Mouse (Mus musculus): ENCODE data around the gene Scarb1. TPM values are rescaled to one million over a fixed set of nuclear protein-coding genes. Genes with fewer than 3 reads are reported as not detected.

Scarb1 gene
- total and polyA plus RNA-seq, 2 experiments from 2014 or later, result 58.2 to 79.8 TPM

GRCm38 (mm10) chr5:125317296-125317695, 23.6 kb downstream of the Scarb1 start:
- Histone ChIP-seq H3K36me3 (replicated peaks; ENCODE audit: control insufficient read depth, insufficient read depth, low read length) (no peaks in the 10 kb centered on the region), H3K9ac (replicated peaks; ENCODE audit: low read depth, low read length) (no peak overlapping the region), H3K27ac (ENCODE audit: low read depth) (no peak overlapping the region), H3K9me3 (replicated peaks; ENCODE audit: control insufficient read depth, low read length) (no peaks in the 10 kb centered on the region), H3K4me3 (ENCODE audit: low read depth, low read length) (no peak overlapping the region), H3K4me1 (ENCODE audit: control insufficient read depth, insufficient read depth) (peaks cover 12% of the 10 kb centered on the region; the same call in 1 of the 2 replicates), H3K4me2 (ENCODE audit: low read depth, low read length) (no peak overlapping the region), H3K27me3 (ENCODE audit: control insufficient read depth, insufficient read depth, low read length) (no peaks in the 10 kb centered on the region)
- ATAC-seq (ENCODE audit: insufficient read depth, low read depth) (no peak), DNase-seq (ENCODE audit: low spot score) (no peak)
- 41% methylated on average over 7 of the region's 7 CpGs for WGBS
- no peak for TF ChIP-seq EP300 (IDR thresholded peaks at IDR 0.05; ENCODE audit: low read depth)
- TF ChIP-seq CTCF (IDR thresholded peaks at IDR 0.05; ENCODE audit: low read depth), result no peak

- Histone ChIP-seq H3K36me3 (replicated peaks; ENCODE audit: control insufficient read depth, insufficient read depth, low read length) (no peaks in the 10 kb centered on the region), H3K4me1 (ENCODE audit: control insufficient read depth, insufficient read depth) (peaks cover 12% of the 10 kb centered on the region; the same call in 1 of the 2 replicates), H3K4me3 (ENCODE audit: low read depth, low read length) (no peak overlapping the region), H3K9me3 (replicated peaks; ENCODE audit: control insufficient read depth, low read length) (no peaks in the 10 kb centered on the region), H3K4me2 (ENCODE audit: low read depth, low read length) (no peak overlapping the region), H3K9ac (replicated peaks; ENCODE audit: low read depth, low read length) (no peak overlapping the region), H3K27me3 (ENCODE audit: control insufficient read depth, insufficient read depth, low read length) (no peaks in the 10 kb centered on the region), H3K27ac (ENCODE audit: low read depth) (no peak overlapping the region)
- TF ChIP-seq CTCF (IDR thresholded peaks at IDR 0.05; ENCODE audit: low read depth), result no peak
- no peak for TF ChIP-seq EP300 (IDR thresholded peaks at IDR 0.05; ENCODE audit: low read depth)
- DNase-seq (ENCODE audit: low spot score), result no peak
- ATAC-seq (ENCODE audit: insufficient read depth, low read depth), result no peak
- 60% methylated on average over 2 of the region's 2 CpGs for WGBS
These were observed 24.1 kb downstream of the Scarb1 start for GRCm38 (mm10) chr5:125316771-125317170.

- WGBS, result 48% methylated on average over 1 of the region's 1 CpGs
- H3K9me3 ChIP-seq (replicated peaks; ENCODE audit: control insufficient read depth, low read length), result no peaks in the 10 kb centered on the region
- no peaks in the 10 kb centered on the region for H3K36me3 ChIP-seq (replicated peaks; ENCODE audit: control insufficient read depth, insufficient read depth, low read length)
- no peak overlapping the region for H3K4me2 ChIP-seq (ENCODE audit: low read depth, low read length)
- no peaks in the 10 kb centered on the region for H3K27me3 ChIP-seq (ENCODE audit: control insufficient read depth, insufficient read depth, low read length)
- ATAC-seq (ENCODE audit: insufficient read depth, low read depth) (no peak), DNase-seq (ENCODE audit: low spot score) (no peak)
- TF ChIP-seq CTCF (IDR thresholded peaks at IDR 0.05; ENCODE audit: low read depth) (no peak), EP300 (IDR thresholded peaks at IDR 0.05; ENCODE audit: low read depth) (no peak)
- H3K27ac ChIP-seq (ENCODE audit: low read depth), result no peak overlapping the region
- no peak overlapping the region for H3K9ac ChIP-seq (replicated peaks; ENCODE audit: low read depth, low read length)
- H3K4me1 ChIP-seq (ENCODE audit: control insufficient read depth, insufficient read depth), result peaks cover 12% of the 10 kb centered on the region; the same call in 1 of the 2 replicates
- no peak overlapping the region for H3K4me3 ChIP-seq (ENCODE audit: low read depth, low read length)
These were observed 25.8 kb downstream of the Scarb1 start for GRCm38 (mm10) chr5:125315110-125315509.

- H3K4me1 ChIP-seq (ENCODE audit: control insufficient read depth, insufficient read depth), result peaks cover 7% of the 10 kb centered on the region; the same call in 1 of the 2 replicates
These were observed 26.9 kb downstream of the Scarb1 start for GRCm38 (mm10) chr5:125313991-125314390.

GRCm38 (mm10) chr5:125312970-125313597, 27.8 kb downstream of the Scarb1 start:
- DNase-seq (ENCODE audit: low spot score) (no peak), ATAC-seq (ENCODE audit: insufficient read depth, low read depth) (no peak)
- Histone ChIP-seq H3K27me3 (ENCODE audit: control insufficient read depth, insufficient read depth, low read length) (no peaks in the 10 kb centered on the region), H3K4me2 (ENCODE audit: low read depth, low read length) (no peak overlapping the region), H3K27ac (ENCODE audit: low read depth) (no peak overlapping the region), H3K36me3 (replicated peaks; ENCODE audit: control insufficient read depth, insufficient read depth, low read length) (no peaks in the 10 kb centered on the region), H3K9ac (replicated peaks; ENCODE audit: low read depth, low read length) (no peak overlapping the region), H3K4me1 (ENCODE audit: control insufficient read depth, insufficient read depth) (peaks cover 7% of the 10 kb centered on the region; the same call in 1 of the 2 replicates), H3K4me3 (ENCODE audit: low read depth, low read length) (no peak overlapping the region), H3K9me3 (replicated peaks; ENCODE audit: control insufficient read depth, low read length) (no peaks in the 10 kb centered on the region)
- WGBS, result 84% methylated on average over 13 of the region's 13 CpGs
- TF ChIP-seq EP300 (IDR thresholded peaks at IDR 0.05; ENCODE audit: low read depth) (no peak), CTCF (IDR thresholded peaks at IDR 0.05; ENCODE audit: low read depth) (no peak)

More at GRCm38 (mm10) chr5:125313991-125314390, 26.9 kb downstream of the Scarb1 start:
- H3K27me3 ChIP-seq (ENCODE audit: control insufficient read depth, insufficient read depth, low read length), result no peaks in the 10 kb centered on the region
- H3K36me3 ChIP-seq (replicated peaks; ENCODE audit: control insufficient read depth, insufficient read depth, low read length), result no peaks in the 10 kb centered on the region
- DNase-seq (ENCODE audit: low spot score) (no peak), ATAC-seq (ENCODE audit: insufficient read depth, low read depth) (no peak)
- no peak overlapping the region for H3K9ac ChIP-seq (replicated peaks; ENCODE audit: low read depth, low read length)
- H3K4me3 ChIP-seq (ENCODE audit: low read depth, low read length), result no peak overlapping the region
- 80% methylated on average over 11 of the region's 11 CpGs for WGBS
- no peaks in the 10 kb centered on the region for H3K9me3 ChIP-seq (replicated peaks; ENCODE audit: control insufficient read depth, low read length)
- H3K27ac ChIP-seq (ENCODE audit: low read depth), result no peak overlapping the region
- no peak overlapping the region for H3K4me2 ChIP-seq (ENCODE audit: low read depth, low read length)
- TF ChIP-seq EP300 (IDR thresholded peaks at IDR 0.05; ENCODE audit: low read depth) (no peak), CTCF (IDR thresholded peaks at IDR 0.05; ENCODE audit: low read depth) (no peak)

- Histone ChIP-seq H3K36me3 (replicated peaks; ENCODE audit: control insufficient read depth, insufficient read depth, low read length) (no peaks in the 10 kb centered on the region), H3K9ac (replicated peaks; ENCODE audit: low read depth, low read length) (no peak overlapping the region), H3K4me1 (ENCODE audit: control insufficient read depth, insufficient read depth) (no peaks in the 10 kb centered on the region), H3K9me3 (replicated peaks; ENCODE audit: control insufficient read depth, low read length) (no peaks in the 10 kb centered on the region), H3K27ac (ENCODE audit: low read depth) (no peak overlapping the region), H3K27me3 (ENCODE audit: control insufficient read depth, insufficient read depth, low read length) (no peaks in the 10 kb centered on the region), H3K4me3 (ENCODE audit: low read depth, low read length) (no peak overlapping the region), H3K4me2 (ENCODE audit: low read depth, low read length) (no peak overlapping the region)
- TF ChIP-seq EP300 (IDR thresholded peaks at IDR 0.05; ENCODE audit: low read depth) (no peak), CTCF (IDR thresholded peaks at IDR 0.05; ENCODE audit: low read depth) (no peak)
- WGBS, result 85% methylated on average over 2 of the region's 2 CpGs
- ATAC-seq (ENCODE audit: insufficient read depth, low read depth), result no peak
- DNase-seq (ENCODE audit: low spot score), result no peak
These were observed 29.9 kb downstream of the Scarb1 start for GRCm38 (mm10) chr5:125310986-125311385.

All from heart, postnatal 0 days (tissue).